9 mouse cellular contexts compared by ENCODE assay signal in the genomic region with DNA sequence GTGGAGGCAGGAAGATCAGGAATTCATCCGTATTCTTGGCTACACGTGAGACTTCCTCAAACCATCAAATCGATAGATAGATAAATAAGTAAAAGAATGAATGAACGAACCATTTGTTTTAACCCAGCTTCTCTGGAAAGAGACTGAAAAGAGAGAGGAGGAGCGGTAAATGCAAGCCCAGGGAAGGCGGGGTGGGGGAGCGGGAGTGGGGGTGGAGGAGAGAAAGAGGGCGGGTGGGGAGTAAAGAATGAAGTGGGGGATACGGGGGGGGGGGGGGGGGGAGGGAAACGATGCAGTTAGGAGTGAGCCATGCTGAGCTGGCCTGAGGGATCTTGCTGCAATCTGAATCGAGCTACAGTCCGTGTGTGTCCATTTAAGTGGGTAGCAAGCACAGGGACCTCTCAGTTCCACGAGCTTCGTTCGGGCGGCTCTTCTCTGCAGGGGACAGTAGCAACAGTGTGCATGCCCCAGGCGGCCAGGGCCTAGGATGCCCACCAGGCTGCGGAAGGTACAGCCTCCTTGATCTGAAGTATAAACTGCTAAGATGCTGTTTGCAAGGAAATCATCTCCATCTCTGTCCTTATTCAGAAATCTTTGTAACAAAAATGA. TPM values are rescaled to one million over a fixed set of nuclear protein-coding genes. Genes with fewer than 3 reads are reported as not detected.
DNase-seq lines count a peak whose midpoint lies in the region; ATAC-seq and TF ChIP-seq lines count a peak whose summit lies in the region.
"Had no signal": no experiment of that assay in that cellular context is flagged by ENCODE, and none has a peak within 500 bp of the region (broad histone marks: within the 10 kb centered on the region; RNA-seq: fewer than 3 reads in every experiment).

No protein-coding gene starts in this region.

- ATAC-seq in heart, postnatal 0 days (ENCODE audit: insufficient read depth, low read depth) = no peak
- peak; percentile 38; the same call in 1 of the 2 replicates for ATAC-seq in hindbrain, embryonic 14.5 days (ENCODE audit: low FRiP score)
- peak; percentile 63 for ATAC-seq in midbrain, embryonic 16.5 days

- H3K27me3 ChIP-seq in heart, postnatal 0 days (ENCODE audit: control insufficient read depth, insufficient read depth, low read length) = no peaks in the 10 kb centered on the region
- no peaks in the 10 kb centered on the region; the same call in 1 of the 2 replicates for H3K27me3 ChIP-seq in hindbrain, embryonic 14.5 days (ENCODE audit: control insufficient read depth, insufficient read depth, low read length)
- no peaks in the 10 kb centered on the region; the same call in 1 of the 2 replicates for H3K27me3 ChIP-seq in midbrain, embryonic 16.5 days (ENCODE audit: control insufficient read depth, insufficient read depth, low read depth, low read length)

- no peak overlapping the region for H3K9ac ChIP-seq in heart, postnatal 0 days (replicated peaks; ENCODE audit: low read depth, low read length)
- peak overlapping the region; percentile 50; the same call in 1 of the 2 replicates for H3K9ac ChIP-seq in hindbrain, embryonic 14.5 days
- peak overlapping the region; percentile 70 for H3K9ac ChIP-seq in midbrain, embryonic 16.5 days (ENCODE audit: low read depth, low read length)

- 10% methylated on average over 17 of the region's 18 CpGs for WGBS in heart, postnatal 0 days
- WGBS in hindbrain, embryonic 14.5 days = 1% methylated on average over 14 of the region's 18 CpGs
- under 1% methylated on average over 15 of the region's 18 CpGs for WGBS in midbrain, embryonic 16.5 days

- H3K36me3 ChIP-seq in heart, postnatal 0 days (replicated peaks; ENCODE audit: control insufficient read depth, insufficient read depth, low read length) = no peaks in the 10 kb centered on the region
- no peaks in the 10 kb centered on the region for H3K36me3 ChIP-seq in hindbrain, embryonic 14.5 days (replicated peaks; ENCODE audit: control insufficient read depth, insufficient read depth)
- no peaks in the 10 kb centered on the region for H3K36me3 ChIP-seq in midbrain, embryonic 16.5 days (ENCODE audit: control insufficient read depth, insufficient read depth, low read length)

- no peak overlapping the region for H3K4me3 ChIP-seq in heart, postnatal 0 days (ENCODE audit: low read depth, low read length)
- H3K4me3 ChIP-seq in hindbrain, embryonic 14.5 days (replicated peaks; ENCODE audit: low read length) = peak overlapping the region; percentile 23
- peak overlapping the region; percentile 34 for H3K4me3 ChIP-seq in midbrain, embryonic 16.5 days (ENCODE audit: low read depth, low read length)

- peak overlapping the region; percentile 43 for H3K4me2 ChIP-seq in heart, postnatal 0 days (ENCODE audit: low read depth, low read length)
- H3K4me2 ChIP-seq in hindbrain, embryonic 14.5 days (replicated peaks) = peak overlapping the region; percentile 48
- peak overlapping the region; percentile 64 for H3K4me2 ChIP-seq in midbrain, embryonic 16.5 days (ENCODE audit: low read length)

- no peak for TF ChIP-seq CTCF in heart, postnatal 0 days (IDR thresholded peaks at IDR 0.05; ENCODE audit: low read depth)

- no peak overlapping the region for H3K27ac ChIP-seq in heart, postnatal 0 days (ENCODE audit: low read depth)
- H3K27ac ChIP-seq in hindbrain, embryonic 14.5 days = no peak overlapping the region
- no peak overlapping the region for H3K27ac ChIP-seq in midbrain, embryonic 16.5 days (ENCODE audit: low read length)

- no peak for DNase-seq in heart, postnatal 0 days (ENCODE audit: low spot score)
- no peak for DNase-seq in heart, postnatal 25 days (ENCODE audit: low spot score)
- peak; percentile 52 for DNase-seq in embryo, embryonic 10.5 days (ENCODE audit: low spot score)
- no peak for DNase-seq in hindbrain, embryonic 14.5 days (ENCODE audit: low spot score)
- no peak for DNase-seq in frontal cortex, postnatal 36 days (ENCODE audit: low spot score in 2 of 2)
- DNase-seq in yolk sac, embryonic 10.5 days (ENCODE audit: low spot score) = no peak
- no peak for DNase-seq in lung, adult 18-20 months

- no peaks in the 10 kb centered on the region for H3K4me1 ChIP-seq in heart, postnatal 0 days (ENCODE audit: control insufficient read depth, insufficient read depth)
- peaks cover 14% of the 10 kb centered on the region for H3K4me1 ChIP-seq in hindbrain, embryonic 14.5 days (replicated peaks; ENCODE audit: control insufficient read depth, insufficient read depth, low read length)
- peaks cover 13% of the 10 kb centered on the region for H3K4me1 ChIP-seq in midbrain, embryonic 16.5 days (ENCODE audit: control insufficient read depth, insufficient read depth, low read length)

- intact Hi-C loops in heart, postnatal 25 days (cut with DNase I) = no loop called here

- no peak for TF ChIP-seq EP300 in heart, postnatal 0 days (IDR thresholded peaks at IDR 0.05; ENCODE audit: low read depth)

- H3K9me3 ChIP-seq in heart, postnatal 0 days (replicated peaks; ENCODE audit: control insufficient read depth, low read length) = no peaks in the 10 kb centered on the region
- no peaks in the 10 kb centered on the region for H3K9me3 ChIP-seq in hindbrain, embryonic 14.5 days (ENCODE audit: control insufficient read depth, low read length)
- no peaks in the 10 kb centered on the region for H3K9me3 ChIP-seq in midbrain, embryonic 16.5 days (replicated peaks; ENCODE audit: control insufficient read depth, low read length, poor library complexity, severe bottlenecking)

RNA-seq across cellular contexts. Expression of a gene that starts 3.3 kb away (rescaled TPM):
- total RNA-seq in heart, postnatal 0 days (2014; rRNA removed; ENCODE audit: low replicate concordance) = 1.0 TPM in 1 of 2 replicates, not detected in the other
- polyA plus RNA-seq in heart, postnatal 0 days (2015; fragmentation: Nextera tagmentation; extraction: Ambion mirVana) = 0.14 TPM in 1 of 2 replicates, not detected in the other
- not detected for total RNA-seq in heart, postnatal 25 days (2021)
- polyA plus RNA-seq in hindbrain, embryonic 14.5 days (2014; fragmentation: Nextera tagmentation; extraction: Ambion mirVana) = 0.82 and 0.88 TPM in 2 replicates
- polyA plus RNA-seq in midbrain, embryonic 16.5 days (2015; fragmentation: Nextera tagmentation; extraction: Ambion mirVana) = 1.5 and 2.2 TPM in 2 replicates
- total RNA-seq: neutrophil, adult 5-6 weeks had no signal

RNA-seq across cellular contexts. Expression of a gene that starts 16.4 kb away (rescaled TPM):
- total RNA-seq in heart, postnatal 0 days (2014; rRNA removed; ENCODE audit: low replicate concordance) = 9.7 and 20.2 TPM in 2 replicates
- 2.7 and 2.9 TPM in 2 replicates for polyA plus RNA-seq in heart, postnatal 0 days (2015; fragmentation: Nextera tagmentation; extraction: Ambion mirVana)
- total RNA-seq in heart, postnatal 25 days (2021) = 10 to 100 TPM in 1 of 2 experiments, 1 to 10 TPM in 1; 7.8 to 11.6 TPM
- 21.7 and 22.6 TPM in 2 replicates for polyA plus RNA-seq in hindbrain, embryonic 14.5 days (2014; fragmentation: Nextera tagmentation; extraction: Ambion mirVana)
- polyA plus RNA-seq in midbrain, embryonic 16.5 days (2015; fragmentation: Nextera tagmentation; extraction: Ambion mirVana) = 23.5 and 24.0 TPM in 2 replicates
